In genomic region chr9:60813139-60813880, GRCm38 (mm10) we compare ENCODE assay signal across 8 mouse cellular contexts. TPM values are rescaled to one million over a fixed set of nuclear protein-coding genes. Genes with fewer than 3 reads are reported as not detected.
DNase-seq lines count a peak whose midpoint lies in the region; ATAC-seq and TF ChIP-seq lines count a peak whose summit lies in the region.

No protein-coding gene starts in this region.

- peak; percentile 98 for ATAC-seq in common myeloid progenitor, adult 5-6 weeks (replicated peaks; ENCODE audit: low read depth, poor library complexity, severe bottlenecking)
- ATAC-seq in heart, postnatal 0 days (ENCODE audit: insufficient read depth, low read depth): peak; percentile 87
- peak; percentile 94 for ATAC-seq in megakaryocyte progenitor cell, adult 5-6 weeks (replicated peaks; ENCODE audit: poor library complexity)

- H3K4me3 ChIP-seq in heart, postnatal 0 days (ENCODE audit: low read depth, low read length): peak overlapping the region; percentile 32

- peak overlapping the region; percentile 57 for H3K4me2 ChIP-seq in heart, postnatal 0 days (ENCODE audit: low read depth, low read length)

- H3K27ac ChIP-seq in heart, postnatal 0 days (ENCODE audit: low read depth): peak overlapping the region; percentile 88

- H3K36me3 ChIP-seq in heart, postnatal 0 days (replicated peaks; ENCODE audit: control insufficient read depth, insufficient read depth, low read length): no peaks in the 10 kb centered on the region

- DNase-seq in Muller cell, postnatal 12 days (ENCODE audit: inconsistent ontology term): peak; percentile 79
- peak; percentile 84 for DNase-seq in heart, postnatal 0 days (ENCODE audit: low spot score)
- DNase-seq in kidney, postnatal 10 days: peak; percentile 67
- no peak for DNase-seq in spleen, postnatal 14 days (ENCODE audit: low spot score in 2 of 2)
- no peak for DNase-seq in left cerebral cortex, adult 11 months (ENCODE audit: low spot score)
- DNase-seq in layer of hippocampus, postnatal 14 days (ENCODE audit: low spot score in 2 of 2): no peak

- no peak for TF ChIP-seq EP300 in heart, postnatal 0 days (IDR thresholded peaks at IDR 0.05; ENCODE audit: low read depth)

- no peak for TF ChIP-seq CTCF in heart, postnatal 0 days (IDR thresholded peaks at IDR 0.05; ENCODE audit: low read depth)

- no peaks in the 10 kb centered on the region for H3K9me3 ChIP-seq in heart, postnatal 0 days (replicated peaks; ENCODE audit: control insufficient read depth, low read length)

- H3K9ac ChIP-seq in heart, postnatal 0 days (replicated peaks; ENCODE audit: low read depth, low read length): peak overlapping the region; percentile 25

- WGBS in heart, postnatal 0 days: 5% methylated on average over 11 of the region's 11 CpGs

- no peaks in the 10 kb centered on the region for H3K27me3 ChIP-seq in heart, postnatal 0 days (ENCODE audit: control insufficient read depth, insufficient read depth, low read length)

- peaks cover 19% of the 10 kb centered on the region for H3K4me1 ChIP-seq in heart, postnatal 0 days (ENCODE audit: control insufficient read depth, insufficient read depth)

RNA-seq across cellular contexts. Expression of gene Uaca, which starts 19.0 kb away (rescaled TPM):
- total RNA-seq in common myeloid progenitor, adult 5-6 weeks (2017): 1.9 and 2.4 TPM in 2 replicates
- total RNA-seq in heart, postnatal 0 days (2014; rRNA removed; ENCODE audit: low replicate concordance): 5.5 and 10.5 TPM in 2 replicates
- polyA plus RNA-seq in heart, postnatal 0 days (2015; fragmentation: Nextera tagmentation; extraction: Ambion mirVana): 17.3 and 18.6 TPM in 2 replicates
- 0.61 and 1.1 TPM in 2 replicates for total RNA-seq in megakaryocyte progenitor cell, adult 5-6 weeks (2015)
- total RNA-seq in megakaryocyte progenitor cell, adult 5-6 weeks (2017): 2.9 and 3.3 TPM in 2 replicates
- total RNA-seq in layer of hippocampus, postnatal 14 days (2021): 10 to 100 TPM in 1 of 2 experiments, 1 to 10 TPM in 1; 8.9 to 13.6 TPM

Comparison
In these comparisons a context has a peak if more than half of its experiments do, and no peak if none do; other contexts are left out.
1. DNase-seq: peak in Muller cell, postnatal 12 days (single experiment), heart, postnatal 0 days (single experiment) and kidney, postnatal 10 days (single experiment); none in spleen, postnatal 14 days (0 of 2), left cerebral cortex, adult 11 months (single experiment) and layer of hippocampus, postnatal 14 days (0 of 2).
2. Peak in every context shown above with its lines, with median percentiles within 50 percentile points of each other: ATAC-seq.